Mouse (Mus musculus) megakaryocyte, embryonic 14.5 days (primary cell): ENCODE results near the gene 2810004N23Rik.

Source experiments
- FLI1 ChIP-seq: IDR thresholded peaks from 2 replicates; pipeline ENCODE4 v1.6.1; 2012; ENCODE audit warnings: low read length, inconsistent platforms, mixed read lengths
- GATA1 ChIP-seq: IDR thresholded peaks from 3 replicates; pipeline ENCODE4 v1.6.1; 2012; ENCODE audit warnings: mixed read lengths, low read length, inconsistent platforms, borderline replicate concordance

- no peak for TF ChIP-seq FLI1
- TF ChIP-seq GATA1 = no peak
These were observed 23.5 kb downstream of the 2810004N23Rik start for GRCm38 (mm10) chr8:124839371-124839770.
